Mouse (Mus musculus) thymus, postnatal 14 days (tissue): ENCODE data around the gene Cdk5r2.

ENCODE experiments used
- DNase-seq: peaks from one replicate; pipeline ENCODE4 v3.0.0; 2021

The Cdk5r2 gene

GRCm38 (mm10) chr1:74893134-74893855 is 38.6 kb downstream of the Cdk5r2 start, which contains the start of gene Cryba2:
TSS of gene Cryba2 (minus strand) at chr1:74893143.
- peak; percentile 25 for DNase-seq

GRCm38 (mm10) chr1:74894966-74895365 is 40.2 kb downstream of the Cdk5r2 start:
- DNase-seq = peak; percentile 53

- DNase-seq = no peak
These were observed 43.2 kb downstream of the Cdk5r2 start for GRCm38 (mm10) chr1:74897976-74898375.

- no peak for DNase-seq
These were observed 44.1 kb downstream of the Cdk5r2 start for GRCm38 (mm10) chr1:74898656-74899431.

- no peak for DNase-seq
These were observed 45.9 kb downstream of the Cdk5r2 start for GRCm38 (mm10) chr1:74900341-74901285.

- peak; percentile 34 for DNase-seq
These were observed 47.0 kb downstream of the Cdk5r2 start for GRCm38 (mm10) chr1:74901686-74902085.

DNA sequence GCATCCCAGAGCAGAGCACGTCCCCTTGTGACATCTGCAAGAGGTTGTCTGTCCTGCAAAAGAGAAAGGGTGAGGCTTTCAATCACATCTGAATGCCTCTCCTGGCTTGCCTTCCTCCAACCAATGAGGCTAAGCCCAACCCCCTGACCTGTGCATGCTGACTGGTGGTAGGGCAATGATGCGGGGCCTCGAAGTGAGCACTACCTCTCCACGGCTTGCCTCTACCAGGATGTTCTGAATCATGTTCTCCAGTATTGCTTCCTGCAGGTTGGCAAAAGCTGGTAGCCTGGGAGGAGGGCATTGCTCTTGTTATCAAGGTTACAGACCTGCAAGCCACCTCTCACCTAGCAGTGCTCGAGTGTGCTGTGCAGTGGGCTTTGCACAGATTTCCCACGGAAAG is 47.5 kb downstream of the Cdk5r2 start:
- no peak for DNase-seq
